Mouse (Mus musculus) embryo, embryonic 11 days (tissue): ENCODE results near the gene AC141477.1.

Source experiments
- DNase-seq: peaks from one replicate; pipeline ENCODE4 v3.0.0-alpha.2; 2015

Gene AC141477.1

GRCm38 (mm10) chr10:76440281-76440680 is at the start of gene AC141477.1:
Gene AC141477.1, minus strand, starts transcription at chr10:76440444.
- DNase-seq, result no peak

DNA sequence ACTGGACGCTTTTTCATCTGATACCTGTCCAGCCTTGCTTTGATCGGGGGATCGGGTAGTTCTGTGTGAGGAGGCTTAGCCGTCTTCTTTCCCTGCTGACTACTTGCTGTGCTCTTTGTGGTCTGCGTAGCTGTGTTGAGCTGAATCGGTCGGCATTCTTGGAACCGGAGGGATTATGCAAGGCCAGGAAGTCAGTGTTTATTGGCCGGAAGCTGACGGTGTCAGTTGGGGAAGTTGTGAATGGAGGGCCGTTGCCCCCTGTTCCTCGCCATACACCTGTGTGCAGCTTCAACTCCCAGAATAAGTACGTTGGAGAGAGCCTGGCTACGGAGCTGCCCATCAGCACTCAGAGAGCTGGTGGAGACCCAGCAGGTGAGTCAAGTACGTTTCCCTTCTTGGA is 49.0 kb upstream of the AC141477.1 start:
- no peak for DNase-seq

DNA sequence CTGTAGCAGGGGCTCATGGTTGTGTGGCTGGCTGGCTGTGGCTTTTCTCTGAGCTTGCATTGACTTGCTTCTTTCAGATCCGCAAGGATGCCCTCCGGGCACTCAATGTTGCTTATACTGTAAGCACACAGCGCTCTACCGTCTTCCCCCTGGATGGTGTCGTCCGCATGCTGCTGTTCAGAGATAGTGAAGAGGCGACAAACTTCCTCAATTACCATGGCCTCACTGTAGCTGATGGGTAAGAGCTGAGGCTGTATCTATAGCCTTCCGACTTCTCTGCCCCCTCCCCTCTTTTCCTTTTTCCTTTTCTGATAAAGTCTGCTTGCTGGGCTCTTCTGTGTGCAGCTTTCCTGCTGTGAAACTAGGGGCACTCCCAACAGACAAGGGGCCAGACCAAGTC is 48.0 kb upstream of the AC141477.1 start:
- DNase-seq, result no peak

- DNase-seq, result no peak
Measured at GRCm38 (mm10) chr10:76486302-76486701, 46.1 kb upstream of the AC141477.1 start.

GRCm38 (mm10) chr10:76481480-76481879 is 41.2 kb upstream of the AC141477.1 start:
- no peak for DNase-seq

DNA sequence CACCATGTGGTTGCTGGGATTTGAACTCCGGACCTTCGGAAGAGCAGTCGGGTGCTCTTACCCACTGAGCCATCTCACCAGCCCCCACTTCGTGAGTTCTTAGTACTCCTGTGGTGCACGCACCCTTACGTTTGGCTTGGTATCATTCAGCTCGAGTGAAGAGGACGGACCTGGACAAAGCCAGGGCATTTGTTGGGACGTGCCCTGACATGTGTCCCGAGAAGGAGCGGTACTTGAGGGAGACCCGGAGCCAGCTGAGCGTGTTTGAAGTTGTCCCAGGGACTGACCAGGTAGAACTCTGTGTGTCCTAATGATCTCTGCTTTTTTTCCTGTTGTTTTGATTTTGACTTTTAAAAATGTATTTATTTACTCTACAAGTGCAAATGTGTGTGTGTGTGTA is 40.6 kb upstream of the AC141477.1 start:
- DNase-seq, result no peak

DNA sequence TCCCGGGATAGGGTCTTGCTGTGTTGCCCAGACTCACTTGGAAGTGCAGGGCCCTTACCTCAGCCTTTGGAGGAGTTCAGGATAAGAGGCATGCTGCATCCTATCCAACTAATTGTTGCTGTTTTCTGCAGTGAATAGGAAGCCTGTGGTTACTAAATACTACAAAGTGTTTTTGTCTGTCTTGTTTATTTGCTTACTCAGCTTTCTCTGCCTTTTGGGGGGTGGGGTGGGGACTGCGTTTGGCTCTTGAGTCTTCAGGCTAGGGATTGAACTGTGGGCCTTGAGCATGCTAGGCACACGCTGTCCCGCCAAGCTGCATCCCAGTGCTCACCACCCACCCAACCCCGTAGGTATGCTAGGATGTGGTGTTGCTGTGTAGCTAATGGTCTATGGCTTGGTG is 33.5 kb upstream of the AC141477.1 start:
- no peak for DNase-seq

DNA sequence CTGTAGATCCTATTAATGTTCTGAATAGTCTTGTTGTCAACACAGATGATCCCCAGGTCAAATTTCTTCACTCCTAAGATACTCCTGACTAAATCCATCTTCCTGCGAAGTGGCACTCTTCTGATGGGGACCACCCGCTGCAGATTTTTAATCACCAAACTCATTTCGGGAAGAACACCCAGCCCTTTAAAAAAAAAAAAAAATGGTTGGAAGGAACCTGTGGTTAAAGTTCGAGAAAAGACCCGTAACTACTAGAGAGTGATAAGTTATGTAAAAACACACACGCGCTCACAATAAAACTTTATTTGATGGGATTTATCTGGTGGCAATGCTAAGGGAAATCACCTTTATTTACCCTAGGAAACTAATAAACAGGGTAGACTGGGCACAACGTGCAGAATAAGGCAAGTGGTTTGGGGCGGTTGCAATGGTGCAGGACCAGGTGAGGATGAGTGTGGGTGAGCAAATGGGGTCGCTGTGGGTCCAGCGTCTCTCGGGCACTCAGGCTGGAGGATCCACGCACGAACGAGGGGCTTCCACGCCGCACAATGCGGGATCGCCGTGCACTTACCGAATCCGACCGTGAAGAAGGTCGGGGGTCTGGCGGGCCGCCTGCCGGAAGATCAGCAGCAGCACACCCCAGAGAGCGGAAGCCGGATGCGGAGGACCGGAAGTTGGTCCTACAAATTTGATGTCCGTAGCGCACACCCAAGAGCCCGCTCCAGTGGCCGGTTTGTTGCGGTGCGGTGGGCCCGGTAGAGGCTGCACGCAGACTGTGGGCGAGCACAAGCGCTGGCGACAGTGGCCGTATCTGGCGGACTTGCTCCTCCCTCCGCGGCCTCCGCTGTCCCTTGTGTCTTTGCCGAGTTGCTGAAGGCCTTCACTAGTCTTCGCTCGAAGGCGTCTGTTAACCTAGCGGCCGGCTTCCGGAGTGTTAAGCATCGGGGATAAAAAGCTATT is 28.2 kb upstream of the AC141477.1 start, which contains the start of the genes Mcm3ap and Ybey:
TSS of gene Mcm3ap (plus strand) at position 725 of the 960 bp plus-strand sequence.
TSS of gene Ybey (minus strand) at position 912 of the 960 bp plus-strand sequence.
- peak; percentile 94 for DNase-seq

DNA sequence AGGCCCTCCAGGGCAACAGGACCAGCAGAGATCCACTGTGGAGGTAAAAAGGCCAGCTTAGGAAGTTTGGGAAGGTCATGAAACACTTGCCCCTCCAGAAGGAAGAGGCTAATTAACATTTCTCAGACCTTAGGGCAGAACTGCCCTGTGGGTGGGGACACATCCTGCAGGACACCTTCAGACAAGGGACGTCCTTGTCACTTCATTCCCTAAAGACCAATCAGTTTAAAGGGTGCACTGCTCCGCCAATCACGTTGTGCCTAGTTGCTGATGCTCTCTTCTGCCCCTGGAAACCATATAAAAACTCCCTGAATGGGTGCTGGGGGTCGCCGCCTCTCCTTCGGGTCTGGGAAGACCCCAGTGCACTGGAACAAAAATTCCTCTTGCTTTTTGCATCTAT is 22.5 kb upstream of the AC141477.1 start:
- DNase-seq, result no peak

DNA sequence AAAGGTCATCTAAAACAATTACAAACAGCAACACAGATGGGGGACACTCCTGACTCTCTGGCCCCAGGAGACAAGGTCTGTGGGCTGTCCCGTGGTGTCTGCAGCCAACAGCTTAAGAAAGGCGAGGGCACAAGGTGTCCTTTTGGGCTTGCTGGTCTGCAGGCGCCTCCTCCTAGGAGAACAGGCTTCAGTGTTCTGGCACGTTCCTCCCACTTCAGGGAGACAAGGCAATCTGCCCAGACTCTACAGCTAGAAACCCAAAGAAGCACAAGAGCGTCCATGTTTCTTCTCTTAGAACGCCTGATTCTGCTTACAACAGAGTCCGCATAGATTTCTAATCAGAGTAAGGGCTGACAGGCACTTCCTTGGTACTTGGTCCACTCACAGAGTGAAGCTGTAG is 22.1 kb upstream of the AC141477.1 start:
- no peak for DNase-seq

DNA sequence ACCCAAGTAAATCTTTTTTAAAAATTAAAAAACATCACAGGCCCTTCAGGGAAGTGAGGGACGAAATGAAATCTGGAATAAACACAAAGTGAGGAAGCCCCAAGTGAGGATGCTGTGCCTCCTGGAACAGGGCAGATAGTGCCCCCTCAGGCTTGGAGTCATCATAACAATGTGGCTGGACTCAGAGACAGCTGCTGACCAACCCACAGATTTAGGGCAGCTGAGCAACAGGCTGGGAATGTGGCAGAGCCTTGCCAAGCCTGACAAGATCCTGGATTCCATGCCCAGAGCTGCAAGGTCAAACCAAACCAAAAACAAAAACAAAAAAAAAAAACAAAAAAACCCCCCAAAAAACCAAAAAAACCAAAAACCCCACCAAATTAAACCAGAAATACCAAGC is 21.0 kb upstream of the AC141477.1 start:
- DNase-seq, result no peak

- DNase-seq, result peak; percentile 56
Measured at GRCm38 (mm10) chr10:76455289-76455688, 15.0 kb upstream of the AC141477.1 start.

DNA sequence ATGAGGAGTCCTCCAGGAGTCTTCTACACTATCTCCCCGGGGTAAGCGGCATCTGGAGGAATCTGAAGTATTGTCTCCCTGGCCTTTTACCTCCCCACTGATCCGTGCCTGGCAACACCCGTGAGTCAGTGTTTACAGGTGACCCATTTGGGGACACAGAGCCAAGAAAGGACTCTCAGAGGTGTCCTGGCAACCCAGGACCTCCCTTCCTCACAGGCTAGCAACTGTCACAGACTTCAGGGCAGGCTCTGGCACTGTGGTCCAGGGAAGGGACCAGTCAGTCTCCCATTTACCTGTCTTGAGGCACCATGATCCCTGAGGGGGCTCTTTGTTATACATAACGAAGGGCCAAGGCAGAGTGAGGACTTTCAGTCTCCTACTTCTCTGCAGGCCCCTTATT is 8.6 kb upstream of the AC141477.1 start, which contains the start of gene 2610028H24Rik:
TSS of gene 2610028H24Rik (plus strand) at position 231 of the 400 bp plus-strand sequence.
- no peak for DNase-seq

DNA sequence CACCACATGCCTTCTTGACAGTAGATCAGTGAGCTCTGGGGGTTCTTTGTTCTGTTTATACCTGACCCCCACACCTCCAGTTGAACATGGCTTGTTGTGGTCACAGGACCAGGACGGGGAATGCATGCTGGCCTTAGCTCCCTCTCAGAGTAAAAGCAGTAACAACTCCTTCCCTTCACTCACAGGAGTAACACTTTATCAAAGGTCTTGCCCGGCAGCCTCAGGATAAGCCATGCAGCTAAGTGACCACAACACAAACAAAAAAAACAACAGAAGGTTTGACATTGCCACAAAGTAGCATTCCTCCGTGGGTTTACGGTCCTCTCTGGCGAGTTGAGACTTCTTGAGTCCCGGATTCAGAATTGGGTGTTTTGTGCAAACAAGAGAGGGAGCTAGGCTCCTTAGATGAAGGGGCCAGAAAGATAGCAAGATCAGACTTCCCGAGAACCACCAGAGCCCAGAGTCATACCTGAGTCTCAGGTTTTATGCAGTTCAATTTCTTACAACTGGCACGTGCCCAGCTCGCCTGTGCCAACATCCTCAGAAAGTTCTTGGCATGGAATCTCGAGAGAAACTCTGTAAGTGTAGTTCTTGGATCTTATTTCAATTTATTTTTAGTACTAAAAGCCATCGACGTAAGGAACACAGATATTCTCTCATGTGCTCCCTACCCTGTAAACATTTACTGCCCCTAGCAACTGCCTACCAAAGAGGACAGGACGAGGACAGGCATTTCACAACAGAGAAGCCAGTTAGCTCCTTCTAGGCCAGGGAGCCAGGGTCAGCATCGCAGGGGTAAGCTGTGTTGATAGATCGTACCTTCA is 7.4 kb upstream of the AC141477.1 start:
- DNase-seq, result no peak

- no peak for DNase-seq
Measured at GRCm38 (mm10) chr10:76445996-76446681, 5.9 kb upstream of the AC141477.1 start.

DNA sequence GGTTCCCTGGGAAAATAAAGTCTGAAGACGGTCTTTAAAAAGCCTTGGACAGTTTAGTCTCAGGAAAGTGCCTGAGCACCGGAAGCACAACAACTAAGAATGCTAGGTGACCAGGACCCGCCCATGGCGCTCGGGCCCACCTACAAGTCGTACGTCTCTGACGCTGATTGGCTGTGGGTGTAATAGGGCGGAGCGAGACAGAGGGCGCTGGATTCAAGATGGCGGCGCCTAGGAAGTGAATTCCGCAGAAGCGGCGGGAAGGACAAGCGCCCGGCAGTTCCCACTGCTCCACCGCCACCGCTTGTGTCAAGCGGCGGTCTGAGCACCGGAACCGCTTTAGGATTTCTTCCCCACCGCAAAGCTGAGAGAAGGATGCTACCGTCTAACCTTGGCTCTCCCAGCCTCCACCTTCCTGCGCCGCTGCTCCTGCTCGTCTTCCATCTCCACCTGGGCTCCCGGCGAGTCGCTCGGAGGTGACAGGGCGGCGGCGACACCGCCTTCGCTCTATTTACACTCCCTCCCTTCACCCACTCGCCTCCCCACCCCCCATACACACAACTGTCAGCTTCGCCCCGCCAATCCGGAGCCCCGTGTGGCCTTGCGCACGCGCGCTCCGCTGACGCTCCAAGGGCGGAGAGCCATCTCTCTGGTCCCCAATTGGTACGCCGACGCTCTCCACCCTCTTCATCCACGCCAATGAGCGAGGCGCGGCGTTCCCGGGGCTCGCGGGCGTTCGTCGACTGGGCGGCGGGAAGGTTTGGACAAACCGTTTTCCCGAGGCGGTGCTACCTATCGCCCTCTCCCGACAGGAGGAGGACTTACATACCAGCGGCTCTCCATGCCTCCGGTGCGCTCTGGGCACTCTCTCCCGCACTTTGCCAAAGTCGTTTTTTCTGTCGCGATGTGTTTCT is 2.2 kb upstream of the AC141477.1 start, which contains the start of gene Pcnt:
TSS of gene Pcnt (minus strand) at position 609 of the 911 bp plus-strand sequence.
- DNase-seq, result peak; percentile 99

- no peak for DNase-seq
Measured at GRCm38 (mm10) chr10:76439107-76439890, 945 bp downstream of the AC141477.1 start.

GRCm38 (mm10) chr10:76433925-76434324 is 6.3 kb downstream of the AC141477.1 start:
- no peak for DNase-seq

- no peak for DNase-seq
Measured at GRCm38 (mm10) chr10:76425674-76426073, 14.6 kb downstream of the AC141477.1 start.

GRCm38 (mm10) chr10:76416811-76417210 is 23.4 kb downstream of the AC141477.1 start:
- DNase-seq, result no peak

- no peak for DNase-seq
Measured at GRCm38 (mm10) chr10:76408520-76408919, 31.7 kb downstream of the AC141477.1 start.
